Mouse (Mus musculus) erythroblast, adult 5-6 weeks (primary cell): ENCODE results near the gene Gm20388. TPM values are rescaled to one million over a fixed set of nuclear protein-coding genes. Genes with fewer than 3 reads are reported as not detected.

Experiments
- ATAC-seq: replicated peaks from 2 replicates; pipeline ENCODE4 v1.8.0; 2016; ENCODE audit warnings: moderate number of reproducible peaks, mild to moderate bottlenecking, moderate TSS enrichment, inconsistent platforms; ENCODE audit not compliant: poor library complexity, low FRiP score, severe bottlenecking
- total RNA-seq, 2 experiments: library from RNA; stranded (forward) in 1 of 2; stranded (reverse) in 1 of 2; fragments of 150-400 nt in 1 of 2; fragments of 200-764, 138-1000 nt in 1 of 2; gene quantifications; 2 replicates each; pipeline versions ENCODE4 v1.2.3 to v1.2.4; 2015 to 2017; ENCODE audit warnings: low replicate concordance in 2 of 2

Gene Gm20388
- total RNA-seq, 2 experiments from 2014 or later: 2.9 to 7.8 TPM

DNA sequence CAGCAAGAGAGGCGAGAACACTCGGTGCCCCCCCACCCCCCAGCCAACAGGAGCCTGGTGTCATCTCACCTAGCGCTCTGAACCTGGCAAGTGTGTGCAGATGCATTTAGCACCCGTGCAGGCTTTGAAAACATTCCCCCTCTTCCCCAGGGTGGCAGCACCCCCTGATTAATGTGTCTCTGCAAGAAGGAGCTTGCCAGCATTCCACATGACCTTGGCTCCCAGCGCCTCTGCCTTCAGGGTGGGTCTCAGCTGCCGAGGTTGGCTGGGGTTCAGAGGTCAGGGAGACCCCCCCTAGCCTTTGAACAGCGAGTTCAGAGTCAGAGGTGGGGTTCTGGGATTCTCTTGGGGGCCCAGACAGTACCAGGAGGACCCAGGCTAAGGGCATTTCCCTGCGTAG lies 601.1 kb downstream of the Gm20388 start:
- no peak for ATAC-seq

DNA sequence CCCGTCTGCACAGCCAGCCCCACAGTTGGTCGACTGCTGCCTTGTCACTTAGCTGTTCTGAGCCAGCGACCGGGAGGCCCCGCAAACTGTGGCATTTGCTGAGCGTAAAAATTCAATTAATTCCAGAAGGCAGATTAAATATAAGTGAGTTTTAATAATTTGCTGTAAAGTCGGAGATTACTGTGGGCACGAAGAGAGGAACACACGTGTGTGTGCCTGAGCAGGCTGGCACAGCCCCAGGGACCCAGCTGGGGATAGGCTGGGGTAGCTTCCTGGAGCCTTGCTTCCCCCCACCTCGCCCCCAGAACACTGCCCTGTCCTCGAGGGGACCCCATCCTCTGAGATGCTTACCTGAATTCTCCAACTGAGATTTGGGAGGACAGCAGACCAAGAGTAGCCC lies 601.7 kb downstream of the Gm20388 start:
- no peak for ATAC-seq

DNA sequence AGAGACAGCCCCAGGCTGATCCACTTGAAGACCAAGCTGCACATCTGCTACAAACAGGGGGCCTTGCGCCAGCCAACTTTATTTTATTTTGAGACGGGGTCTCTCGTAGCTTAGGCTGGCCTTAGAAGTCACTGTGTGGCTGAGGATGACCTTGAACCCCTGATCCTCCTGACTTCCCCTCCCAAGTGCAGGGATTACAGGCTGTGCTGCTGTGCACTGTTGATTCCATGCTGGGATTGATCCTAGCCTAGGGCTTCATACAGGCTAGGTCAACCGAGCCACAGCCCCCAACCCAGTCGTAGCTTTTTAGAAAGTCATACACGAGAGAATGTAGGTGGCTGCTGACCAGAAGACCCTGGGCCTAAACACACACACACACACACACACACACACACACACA lies 602.5 kb downstream of the Gm20388 start:
- no peak for ATAC-seq

DNA sequence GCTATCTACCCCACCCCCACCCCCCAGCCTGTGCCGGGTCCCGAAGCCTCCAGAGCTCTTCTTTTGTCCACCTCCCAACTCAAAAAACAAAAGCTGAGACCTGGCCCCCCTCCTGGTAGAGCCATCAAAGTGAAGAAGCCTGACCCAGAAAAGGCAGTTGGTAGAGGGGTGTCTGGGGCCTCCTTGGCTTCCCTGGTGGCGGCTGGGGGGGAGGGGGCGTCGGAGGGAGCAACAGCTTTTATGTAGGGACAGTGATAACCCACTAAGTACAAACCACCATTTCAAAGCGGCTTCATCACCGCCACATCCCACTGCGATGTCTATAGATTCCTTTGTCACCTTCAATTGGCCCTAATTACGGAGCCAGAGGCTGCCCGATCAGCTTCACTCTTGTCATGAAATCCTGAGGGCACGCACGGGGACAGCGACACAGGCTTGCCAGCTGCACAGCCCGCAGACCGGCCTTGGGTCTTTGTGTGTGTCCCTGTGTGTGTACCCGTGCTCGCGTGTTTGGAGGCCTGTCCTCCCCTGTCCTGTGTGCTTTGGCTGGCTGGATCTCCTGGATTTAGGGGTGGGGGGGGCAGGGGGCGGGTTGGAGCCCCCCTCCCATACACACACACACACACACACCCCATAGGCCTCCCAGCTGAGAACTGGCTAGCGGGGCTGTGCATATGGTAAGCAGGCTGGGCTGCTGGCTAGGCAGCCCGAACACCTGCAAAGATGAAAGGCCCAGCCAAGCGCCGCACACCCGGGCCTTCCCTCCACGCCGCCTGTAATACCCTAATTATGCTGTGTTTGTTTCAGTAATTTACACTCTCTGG lies 603.2 kb downstream of the Gm20388 start:
- ATAC-seq: no peak

GRCm38 (mm10) chr8:120515214-120515613 lies 604.6 kb downstream of the Gm20388 start:
- ATAC-seq: no peak

GRCm38 (mm10) chr8:120515650-120516049 lies 605.0 kb downstream of the Gm20388 start:
- no peak for ATAC-seq

DNA sequence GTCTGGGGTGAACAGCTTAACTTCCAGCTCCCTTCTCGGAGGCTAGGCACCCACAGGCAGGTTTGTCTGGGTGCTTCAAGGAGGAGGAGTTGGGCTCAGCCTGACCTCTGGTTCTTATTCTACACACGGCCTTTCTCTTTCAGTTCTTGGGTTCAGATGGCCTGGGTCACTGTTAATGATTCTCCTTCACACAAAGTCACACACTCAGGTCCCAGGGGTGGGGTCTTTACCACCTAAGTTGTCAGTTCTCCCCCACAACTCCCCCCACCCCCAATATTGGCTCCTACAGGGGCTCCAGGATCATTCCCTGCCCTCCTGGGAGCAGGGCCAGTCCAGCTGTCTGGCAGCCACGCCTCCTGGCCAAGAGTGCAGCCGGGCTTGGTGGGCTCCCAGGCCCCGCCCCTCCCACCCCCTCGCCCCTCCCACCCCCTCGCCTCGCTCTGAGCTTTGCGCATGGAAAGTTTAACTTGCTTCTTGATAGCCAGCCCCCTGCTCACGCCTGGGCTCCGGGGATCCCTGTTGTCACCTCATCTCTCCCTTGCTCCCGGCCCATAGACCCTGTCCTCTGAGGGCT lies 605.6 kb downstream of the Gm20388 start:
- no peak for ATAC-seq

- no peak for ATAC-seq
Observed at GRCm38 (mm10) chr8:120517666-120518410, 607.2 kb downstream of the Gm20388 start.

GRCm38 (mm10) chr8:120518736-120519534 lies 608.3 kb downstream of the Gm20388 start:
- peak; percentile 63 for ATAC-seq

DNA sequence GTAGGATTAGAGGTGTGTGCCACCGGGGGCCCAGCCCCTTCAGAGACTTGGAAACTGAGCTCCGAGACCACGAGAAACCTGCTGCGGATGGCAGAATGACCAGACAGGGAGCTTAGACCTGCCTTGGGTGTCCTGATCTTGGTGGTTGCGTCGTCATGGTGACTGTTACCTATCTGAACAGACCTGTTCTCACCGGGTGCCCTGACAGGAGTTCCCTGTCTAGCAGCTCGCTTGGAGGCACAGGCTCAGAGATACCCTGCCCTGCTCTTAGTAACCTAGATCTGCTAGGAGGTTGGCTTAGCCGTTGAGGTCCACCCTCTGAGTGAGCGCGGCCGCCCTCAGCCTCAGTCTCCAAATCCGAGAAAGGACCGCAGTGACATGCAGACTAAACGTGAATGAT lies 609.6 kb downstream of the Gm20388 start:
- ATAC-seq: no peak

DNA sequence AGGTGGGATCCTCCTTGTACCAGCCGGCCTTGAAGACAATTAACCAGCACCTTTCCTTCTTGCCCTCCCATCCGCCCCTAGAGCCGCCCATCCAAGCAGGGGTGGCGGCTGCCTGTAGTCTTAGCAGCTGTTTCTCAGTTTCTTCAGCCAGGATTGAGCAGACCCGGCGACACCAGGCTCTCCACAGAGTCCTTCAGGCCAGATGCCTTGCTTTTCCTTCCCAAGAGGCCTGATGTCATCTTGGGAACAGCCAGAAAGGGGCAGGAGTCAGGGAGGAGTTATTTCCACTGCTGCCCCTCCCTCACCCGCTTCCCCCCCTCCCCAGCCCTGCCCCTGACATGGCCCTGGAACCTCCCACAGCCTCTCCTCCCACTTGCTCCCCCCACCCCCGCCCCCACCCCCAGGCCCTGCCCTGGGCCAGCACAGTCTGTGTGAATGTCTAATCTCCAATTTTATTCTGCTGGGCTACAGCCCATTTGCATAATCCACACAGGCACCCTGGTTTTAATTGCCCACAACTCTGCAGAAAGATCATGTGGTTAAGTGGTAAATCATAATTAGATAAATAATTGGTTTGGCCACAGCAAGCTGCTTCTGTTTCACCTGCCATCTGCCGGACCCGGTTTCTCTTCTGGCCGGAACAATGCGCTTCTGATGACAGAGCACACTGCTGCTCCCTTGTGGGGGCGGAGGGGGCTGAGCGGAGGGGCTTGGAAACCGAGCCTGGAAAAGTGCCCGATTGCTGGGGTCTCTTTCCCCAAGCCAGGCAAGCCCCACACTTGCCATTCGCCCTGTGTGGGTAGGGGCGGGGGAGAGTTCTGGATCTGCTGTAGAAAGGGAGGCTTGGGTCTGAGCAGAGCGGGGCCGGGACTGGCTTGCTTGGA lies 610.3 kb downstream of the Gm20388 start:
- ATAC-seq: no peak

DNA sequence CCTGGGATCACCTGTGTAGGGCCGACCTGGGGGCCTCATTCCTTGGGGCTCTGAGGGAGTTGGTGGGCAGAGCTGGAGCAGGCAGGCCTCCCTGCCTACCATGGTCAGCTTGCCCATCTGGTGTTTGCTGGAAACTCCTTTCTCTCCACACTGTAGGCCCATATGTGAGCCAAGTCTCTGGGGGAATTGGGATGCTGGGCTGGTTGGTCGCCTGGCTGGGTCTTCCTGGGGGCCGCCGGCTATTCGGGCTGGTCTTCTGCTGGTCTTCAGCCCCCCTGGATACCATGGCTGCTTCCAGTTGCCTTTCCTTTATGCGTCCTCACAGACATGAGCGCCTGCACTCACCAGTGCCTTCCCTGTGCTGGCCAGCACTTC lies 610.9 kb downstream of the Gm20388 start:
- no peak for ATAC-seq

GRCm38 (mm10) chr8:120523641-120524040 lies 613.0 kb downstream of the Gm20388 start:
- ATAC-seq: no peak

- peak; percentile 31; the same call in 1 of the 2 replicates for ATAC-seq
Observed at GRCm38 (mm10) chr8:120525135-120525534, 614.5 kb downstream of the Gm20388 start.

DNA sequence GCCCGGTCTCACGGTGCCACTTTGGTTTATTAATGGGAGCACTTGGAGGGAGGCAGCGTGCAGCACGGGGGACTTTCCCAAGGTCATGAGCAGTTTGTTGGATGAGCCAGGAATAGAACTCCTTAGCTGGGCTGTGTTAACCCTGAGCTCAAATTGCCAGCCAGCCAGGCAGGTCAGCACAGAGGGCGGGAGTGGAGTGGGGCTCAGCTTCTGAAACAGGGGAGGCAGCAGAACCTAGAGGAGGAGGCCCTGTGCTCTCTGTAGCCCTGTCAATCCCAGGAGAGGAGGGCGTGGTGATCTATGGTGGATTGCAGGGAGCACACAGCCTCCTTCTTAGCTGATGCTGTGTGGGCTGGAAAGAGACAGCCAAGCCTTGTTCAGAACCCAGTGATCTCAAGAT lies 615.2 kb downstream of the Gm20388 start:
- no peak for ATAC-seq

- ATAC-seq: no peak
Observed at GRCm38 (mm10) chr8:120526577-120526976, 615.9 kb downstream of the Gm20388 start.

DNA sequence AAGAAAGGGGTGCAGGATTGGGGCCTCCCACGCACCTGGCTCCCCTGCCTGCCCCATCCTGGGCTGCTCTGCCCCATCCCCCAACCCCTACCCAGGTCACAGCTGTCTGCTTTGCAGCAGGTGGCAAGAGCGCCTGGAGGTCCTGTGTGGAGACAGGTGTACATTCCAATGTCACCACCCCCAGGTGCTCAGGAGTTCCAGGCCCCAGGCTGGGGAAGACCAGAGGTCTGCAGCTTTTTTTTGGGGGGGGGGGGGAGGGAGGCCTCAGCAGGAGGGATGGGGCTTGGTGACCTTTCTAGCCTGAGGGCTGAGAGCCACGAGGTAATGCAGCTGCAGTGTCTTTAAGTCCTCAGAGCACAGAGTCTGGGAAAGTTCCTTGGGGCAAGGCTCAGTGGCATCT lies 617.7 kb downstream of the Gm20388 start:
- no peak for ATAC-seq

GRCm38 (mm10) chr8:120529226-120529625 lies 618.6 kb downstream of the Gm20388 start:
- ATAC-seq: no peak
